Comparison of ENCODE assay signal across 19 mouse cellular contexts in genomic region chr8:123271147-123271546, GRCm38 (mm10). TPM values are rescaled to one million over a fixed set of nuclear protein-coding genes. Genes with fewer than 3 reads are reported as not detected.
A peak's percentile ranks its signal among the peaks of the same experiment; 100 is the strongest.
DNase-seq lines count a peak whose midpoint lies in the region; ATAC-seq and TF ChIP-seq lines count a peak whose summit lies in the region.
"Had no signal": no experiment of that assay in that cellular context is flagged by ENCODE, and none has a peak within 500 bp of the region (broad histone marks: within the 10 kb centered on the region; RNA-seq: fewer than 3 reads in every experiment).

No protein-coding gene starts in this region.

- no peaks in the 10 kb centered on the region for H3K27me3 ChIP-seq in intestine, embryonic 16.5 days (replicated peaks; ENCODE audit: control insufficient read depth, insufficient read depth, low read length)
- H3K27me3 ChIP-seq in intestine, embryonic 15.5 days (replicated peaks) = no peaks in the 10 kb centered on the region
- H3K27me3 ChIP-seq in lung, embryonic 14.5 days (ENCODE audit: insufficient read depth, low read length) = no peaks in the 10 kb centered on the region
- H3K27me3 ChIP-seq: CH12.LX had no signal

- TF ChIP-seq CTCF in lung, embryonic 14.5 days (IDR thresholded peaks at IDR 0.05; ENCODE audit: low read depth) = no peak

- H3K27ac ChIP-seq in intestine, embryonic 16.5 days (ENCODE audit: low read length) = no peak overlapping the region
- no peak overlapping the region for H3K27ac ChIP-seq in intestine, embryonic 15.5 days
- H3K27ac ChIP-seq in lung, embryonic 14.5 days (ENCODE audit: low read depth) = peak overlapping the region; percentile 20; the same call in 1 of the 2 replicates

- peaks cover 11% of the 10 kb centered on the region for H3K36me3 ChIP-seq in intestine, embryonic 16.5 days (ENCODE audit: control insufficient read depth, insufficient read depth, low read length)
- H3K36me3 ChIP-seq in intestine, embryonic 15.5 days = peaks cover 31% of the 10 kb centered on the region
- H3K36me3 ChIP-seq in lung, embryonic 14.5 days (ENCODE audit: insufficient read depth) = peaks cover 62% of the 10 kb centered on the region

- H3K9ac ChIP-seq in intestine, embryonic 16.5 days (ENCODE audit: low read depth, low read length) = no peak overlapping the region
- no peak overlapping the region for H3K9ac ChIP-seq in intestine, embryonic 15.5 days
- no peak overlapping the region for H3K9ac ChIP-seq in lung, embryonic 14.5 days

- peak; percentile 55; the same call in 1 of the 2 replicates for ATAC-seq in intestine, embryonic 16.5 days
- ATAC-seq in intestine, embryonic 15.5 days = no peak
- ATAC-seq in lung, embryonic 14.5 days (ENCODE audit: insufficient read depth) = no peak
- ATAC-seq: forebrain, embryonic 14.5 days; intestine, postnatal 0 days had no signal

- no peak overlapping the region for H3K4me2 ChIP-seq in intestine, embryonic 16.5 days (ENCODE audit: low read depth, low read length)
- H3K4me2 ChIP-seq in intestine, embryonic 15.5 days (replicated peaks) = no peak overlapping the region
- H3K4me2 ChIP-seq in lung, embryonic 14.5 days = no peak overlapping the region

- intact Hi-C loops in gastrocnemius, postnatal 14 days (cut with DNase I; ENCODE audit: low total_unique reads) = no loop called here

- no peaks in the 10 kb centered on the region for H3K4me1 ChIP-seq in intestine, embryonic 16.5 days (ENCODE audit: control insufficient read depth, insufficient read depth, low read length)
- H3K4me1 ChIP-seq in intestine, embryonic 15.5 days (replicated peaks) = no peaks in the 10 kb centered on the region
- H3K4me1 ChIP-seq in lung, embryonic 14.5 days (ENCODE audit: insufficient read depth) = no peaks in the 10 kb centered on the region

- H3K4me3 ChIP-seq in intestine, embryonic 16.5 days (ENCODE audit: low read length) = no peak overlapping the region
- no peak overlapping the region for H3K4me3 ChIP-seq in intestine, embryonic 15.5 days (replicated peaks)
- no peak overlapping the region for H3K4me3 ChIP-seq in lung, embryonic 14.5 days (ENCODE audit: low read depth, low read length)
- H3K4me3 ChIP-seq: embryonic facial prominence, embryonic 10.5 days; heart, embryonic 10.5 days had no signal

- DNase-seq in gastrocnemius, postnatal 14 days = peak; percentile 38
- no peak for DNase-seq in gastrocnemius, postnatal 25 days
- no peak for DNase-seq in lung, embryonic 14.5 days
- no peak for DNase-seq in lung, postnatal 36 days
- no peak for DNase-seq in adipocyte (ENCODE audit: low spot score)
- DNase-seq: adrenal gland, adult 8-10 months; adrenal gland, postnatal 36 days; cerebellum, adult 2 months; cerebellum, postnatal 10 days; heart, adult 18-20 months; heart, postnatal 10 days; heart, postnatal 4 days had no signal

- 83% methylated on average over 10 of the region's 10 CpGs for WGBS in intestine, embryonic 16.5 days
- 86% methylated on average over 10 of the region's 10 CpGs for WGBS in intestine, embryonic 15.5 days
- WGBS in lung, embryonic 14.5 days = 84% methylated on average over 10 of the region's 10 CpGs

- H3K9me3 ChIP-seq in intestine, embryonic 16.5 days (ENCODE audit: control insufficient read depth, low read length) = no peaks in the 10 kb centered on the region
- H3K9me3 ChIP-seq in intestine, embryonic 15.5 days = no peaks in the 10 kb centered on the region
- no peaks in the 10 kb centered on the region for H3K9me3 ChIP-seq in lung, embryonic 14.5 days (ENCODE audit: low read depth, low read length)
- H3K9me3 ChIP-seq: embryonic facial prominence, embryonic 10.5 days; heart, embryonic 10.5 days had no signal

RNA-seq across cellular contexts. Expression of gene Vps9d1, which starts 17.0 kb away (rescaled TPM):
- 10 to 100 TPM; 11.7 to 12.0 TPM for total RNA-seq in gastrocnemius, postnatal 14 days (2021)
- 10 to 100 TPM; 12.2 to 13.7 TPM for total RNA-seq in gastrocnemius, postnatal 25 days (2021)
- 16.3 and 19.3 TPM in 2 replicates for polyA plus RNA-seq in intestine, embryonic 16.5 days (2015; fragmentation: Nextera tagmentation; extraction: Ambion mirVana)
- 15.3 and 18.4 TPM in 2 replicates for polyA plus RNA-seq in intestine, embryonic 15.5 days (2015; fragmentation: Nextera tagmentation; extraction: Ambion mirVana)
- 25.9 and 28.1 TPM in 2 replicates for polyA plus RNA-seq in lung, embryonic 14.5 days (2014; fragmentation: Nextera tagmentation; extraction: Ambion mirVana)

RNA-seq across cellular contexts. Expression of gene Zfp276, which starts 17.2 kb away (rescaled TPM):
- total RNA-seq in gastrocnemius, postnatal 14 days (2021) = 1 to 10 TPM; 5.6 to 6.0 TPM
- total RNA-seq in gastrocnemius, postnatal 25 days (2021) = 1 to 10 TPM; 5.2 to 6.5 TPM
- polyA plus RNA-seq in intestine, embryonic 16.5 days (2015; fragmentation: Nextera tagmentation; extraction: Ambion mirVana) = 16.5 and 19.3 TPM in 2 replicates
- polyA plus RNA-seq in intestine, embryonic 15.5 days (2015; fragmentation: Nextera tagmentation; extraction: Ambion mirVana) = 18.2 and 18.4 TPM in 2 replicates
- polyA plus RNA-seq in lung, embryonic 14.5 days (2014; fragmentation: Nextera tagmentation; extraction: Ambion mirVana) = 19.7 and 26.6 TPM in 2 replicates

RNA-seq across cellular contexts. Expression of gene Spata2l, which starts 35.1 kb away (rescaled TPM):
- total RNA-seq in gastrocnemius, postnatal 14 days (2021) = 1 to 10 TPM in 1 of 2 experiments, under 1 TPM in 1; 0.86 to 1.4 TPM
- total RNA-seq in gastrocnemius, postnatal 25 days (2021) = 1 to 10 TPM; 1.4 to 1.5 TPM
- polyA plus RNA-seq in intestine, embryonic 16.5 days (2015; fragmentation: Nextera tagmentation; extraction: Ambion mirVana) = 6.0 TPM in 2 replicates
- 5.4 and 5.5 TPM in 2 replicates for polyA plus RNA-seq in intestine, embryonic 15.5 days (2015; fragmentation: Nextera tagmentation; extraction: Ambion mirVana)
- 2.3 and 4.1 TPM in 2 replicates for polyA plus RNA-seq in lung, embryonic 14.5 days (2014; fragmentation: Nextera tagmentation; extraction: Ambion mirVana)

RNA-seq across cellular contexts. Expression of gene Cdk10, which starts 46.5 kb away (rescaled TPM):
- total RNA-seq in gastrocnemius, postnatal 14 days (2021) = 10 to 100 TPM; 11.5 to 12.0 TPM
- total RNA-seq in gastrocnemius, postnatal 25 days (2021) = 10 to 100 TPM; 10.1 to 12.0 TPM
- polyA plus RNA-seq in intestine, embryonic 16.5 days (2015; fragmentation: Nextera tagmentation; extraction: Ambion mirVana) = 23.7 and 27.8 TPM in 2 replicates
- polyA plus RNA-seq in intestine, embryonic 15.5 days (2015; fragmentation: Nextera tagmentation; extraction: Ambion mirVana) = 24.2 and 25.4 TPM in 2 replicates
- 33.2 and 36.3 TPM in 2 replicates for polyA plus RNA-seq in lung, embryonic 14.5 days (2014; fragmentation: Nextera tagmentation; extraction: Ambion mirVana)

RNA-seq across cellular contexts. Expression of gene Fanca, which starts 47.2 kb away (rescaled TPM):
- 1 to 10 TPM in 1 of 2 experiments, under 1 TPM in 1; 0.92 to 1.3 TPM for total RNA-seq in gastrocnemius, postnatal 14 days (2021)
- total RNA-seq in gastrocnemius, postnatal 25 days (2021) = 1 to 10 TPM in 1 of 2 experiments, under 1 TPM in 1; 0.51 to 1.3 TPM
- polyA plus RNA-seq in intestine, embryonic 16.5 days (2015; fragmentation: Nextera tagmentation; extraction: Ambion mirVana) = 15.8 and 20.2 TPM in 2 replicates
- polyA plus RNA-seq in intestine, embryonic 15.5 days (2015; fragmentation: Nextera tagmentation; extraction: Ambion mirVana) = 19.5 and 21.8 TPM in 2 replicates
- polyA plus RNA-seq in lung, embryonic 14.5 days (2014; fragmentation: Nextera tagmentation; extraction: Ambion mirVana) = 40.0 and 41.6 TPM in 2 replicates
